Mouse (Mus musculus) G1E (cell line): ENCODE measurements around the gene Dscaml1. TPM values are rescaled to one million over a fixed set of nuclear protein-coding genes. Genes with fewer than 3 reads are reported as not detected.
A peak's percentile ranks its signal among the peaks of the same experiment; 100 is the strongest.

ENCODE experiments used
- ATAC-seq: 2 replicates; pipeline ENCODE4 v1.8.0; 2016; ENCODE audit warnings: mild to moderate bottlenecking; ENCODE audit not compliant: insufficient number of reproducible peaks, poor library complexity, low FRiP score, severe bottlenecking; ENCODE audit errors: extremely low read depth
- DNase-seq: peaks from one replicate; pipeline ENCODE4 v3.0.0; 2012; ENCODE audit warnings: low spot score
- H3K27me3 ChIP-seq: 2 replicates; pipeline ENCODE4 v1.6.1; 2012; ENCODE audit warnings: mild to moderate bottlenecking, low read length, inconsistent platforms; ENCODE audit not compliant: insufficient read depth
- H3K36me3 ChIP-seq: replicated peaks from 2 replicates; pipeline ENCODE3; 2012; ENCODE audit warnings: mild to moderate bottlenecking, inconsistent platforms
- H3K4me1 ChIP-seq: 2 replicates; pipeline ENCODE4 v1.6.1; 2012; ENCODE audit warnings: low read depth, low read length, inconsistent platforms, mixed read lengths; ENCODE audit not compliant: insufficient read depth
- H3K4me3 ChIP-seq: 2 replicates; pipeline ENCODE4 v1.5.1; 2012; ENCODE audit warnings: low read depth, mild to moderate bottlenecking, inconsistent platforms, low read length, moderate library complexity, mixed read lengths
- H3K9me3 ChIP-seq: replicated peaks from 2 replicates; pipeline ENCODE4 v1.6.1; 2012; ENCODE audit warnings: inconsistent platforms
- CTCF ChIP-seq: IDR thresholded peaks from 2 replicates; pipeline ENCODE4 v1.5.1; 2012; ENCODE audit warnings: low read depth, low read length, inconsistent platforms, mixed read lengths
- GATA1 ChIP-seq: IDR thresholded peaks from 2 replicates; pipeline ENCODE4 v1.6.1; 2012; ENCODE audit warnings: borderline replicate concordance, low read length, inconsistent platforms, mixed read lengths
- GATA2 ChIP-seq: IDR thresholded peaks from 2 replicates; pipeline ENCODE4 v1.6.1; 2012; ENCODE audit warnings: low read depth, low read length, inconsistent platforms, borderline replicate concordance
- POLR2AphosphoS5 ChIP-seq: IDR thresholded peaks from 2 replicates; pipeline ENCODE4 v1.6.1; 2012; ENCODE audit warnings: low read depth, low read length, inconsistent platforms; ENCODE audit not compliant: insufficient replicate concordance
- TAL1 ChIP-seq: conservative IDR thresholded peaks from 2 replicates; pipeline ENCODE4 v1.6.1; 2012; ENCODE audit warnings: low read depth, low read length, inconsistent platforms, mixed read lengths
- polyA plus RNA-seq: library from polyadenylated mRNA; stranded (reverse); fragments of >175 nt; gene quantifications from 2 replicates; pipeline ENCODE4 v1.2.3, GENCODE M21; 2012
- total RNA-seq, 2 experiments: library from RNA; stranded (forward) in 1 of 2; stranded (reverse) in 1 of 2; fragments of 200-1000 nt in 1 of 2; fragments of >200 nt in 1 of 2; fragmentation: Nextera tagmentation in 1 of 2; gene quantifications; 2 replicates each; pipeline ENCODE4 v1.2.3; 2014 to 2017

Gene Dscaml1
- total and polyA plus RNA-seq, 3 experiments = 0.22 TPM; not detected in 2

- TF ChIP-seq GATA1 (no peak), GATA2 (no peak), POLR2AphosphoS5 (no peak), CTCF (no peak), TAL1 (no peak)
- Histone ChIP-seq H3K9me3 (no peaks in the 10 kb centered on the region), H3K36me3 (no peaks in the 10 kb centered on the region), H3K4me3 (no peak overlapping the region), H3K27me3 (peaks cover 19% of the 10 kb centered on the region), H3K4me1 (peaks cover 3% of the 10 kb centered on the region; the same call in 1 of the 2 replicates)
- DNase-seq (no peak), ATAC-seq (no peak)
These were observed 319.0 kb downstream of the Dscaml1 start for GRCm38 (mm10) chr9:45745451-45745850.

GRCm38 (mm10) chr9:45749917-45750316 lies 323.5 kb downstream of the Dscaml1 start:
- H3K27me3 ChIP-seq = peaks cover 23% of the 10 kb centered on the region
- ATAC-seq = no peak
- no peaks in the 10 kb centered on the region for H3K9me3 ChIP-seq

DNA sequence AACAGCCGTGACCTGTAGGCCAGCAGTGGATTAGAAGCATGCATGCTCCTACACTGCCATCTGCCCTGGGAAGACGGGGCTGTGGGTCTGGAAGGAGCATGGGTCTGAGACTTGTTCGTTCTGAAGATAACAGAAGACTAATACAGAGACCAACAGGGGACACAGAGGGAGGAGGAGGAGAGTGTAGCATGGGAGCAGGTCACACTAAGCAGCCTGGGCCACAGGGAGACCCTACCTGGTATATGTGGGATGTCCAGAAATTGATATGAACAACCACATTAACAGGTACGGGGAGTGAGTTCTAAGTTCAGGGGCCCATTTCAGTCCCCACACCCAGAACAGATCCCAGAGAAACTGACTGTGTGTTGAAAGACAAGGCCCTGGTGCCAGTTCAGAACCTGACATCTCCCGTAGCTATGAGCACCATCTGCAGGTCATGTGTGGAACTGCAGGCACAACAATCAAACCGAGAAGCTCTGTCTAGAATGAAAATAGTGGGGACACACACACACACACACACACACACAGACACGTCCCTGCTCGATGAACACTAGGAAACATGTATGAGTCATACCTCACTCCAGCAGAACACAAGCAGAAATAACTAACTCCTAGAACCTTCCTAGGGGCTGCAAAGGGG lies 328.1 kb downstream of the Dscaml1 start:
- DNase-seq (no peak), ATAC-seq (no peak)
- Histone ChIP-seq H3K27me3 (peaks cover 21% of the 10 kb centered on the region), H3K4me3 (no peak overlapping the region), H3K4me1 (peaks cover 2% of the 10 kb centered on the region; the same call in 1 of the 2 replicates), H3K36me3 (no peaks in the 10 kb centered on the region), H3K9me3 (no peaks in the 10 kb centered on the region)
- TF ChIP-seq GATA2 = no peak
- no peak for TF ChIP-seq TAL1
- no peak for TF ChIP-seq GATA1
- TF ChIP-seq CTCF = peak; percentile 92
- TF ChIP-seq POLR2AphosphoS5 = no peak

More at GRCm38 (mm10) chr9:45749917-45750316, 323.5 kb downstream of the Dscaml1 start:
- no peak for TF ChIP-seq GATA1
- no peak for TF ChIP-seq CTCF
- no peak for TF ChIP-seq POLR2AphosphoS5
- TF ChIP-seq GATA2 = no peak
- TF ChIP-seq TAL1 = no peak
- 0 out of 2 replicates have a peak, but pooled peaks cover under 1% of the 10 kb centered on the region for H3K4me1 ChIP-seq
- DNase-seq = no peak
- H3K4me3 ChIP-seq = no peak overlapping the region
- no peaks in the 10 kb centered on the region for H3K36me3 ChIP-seq

DNA sequence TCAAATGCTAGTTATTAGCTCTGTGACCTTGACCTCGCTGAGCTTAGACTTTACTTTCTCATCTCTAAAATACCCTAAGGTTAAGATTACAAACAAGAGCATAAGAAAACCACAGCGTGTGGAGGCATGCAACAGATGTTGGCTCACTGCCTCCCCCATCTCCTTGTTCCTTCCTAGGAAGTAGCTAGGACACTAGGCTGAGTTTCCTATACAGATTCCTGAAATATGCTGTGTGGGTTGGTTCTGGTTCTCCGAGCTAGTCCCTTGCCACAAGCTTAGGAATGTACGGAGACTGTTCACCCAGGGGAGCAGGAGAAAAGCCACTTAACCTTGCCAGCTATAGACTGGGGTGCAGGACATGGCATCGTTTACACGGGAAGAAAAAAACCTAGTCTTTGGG lies 339.8 kb downstream of the Dscaml1 start:
- DNase-seq (no peak), ATAC-seq (no peak)
- Histone ChIP-seq H3K4me1 (peaks cover 15% of the 10 kb centered on the region), H3K4me3 (no peak overlapping the region), H3K36me3 (peaks cover 43% of the 10 kb centered on the region), H3K9me3 (no peaks in the 10 kb centered on the region), H3K27me3 (no peaks in the 10 kb centered on the region)
- TF ChIP-seq POLR2AphosphoS5 = no peak
- TF ChIP-seq TAL1 = no peak

GRCm38 (mm10) chr9:45767155-45767554 lies 340.7 kb downstream of the Dscaml1 start:
- TF ChIP-seq TAL1 (no peak), CTCF (no peak), GATA1 (no peak), GATA2 (no peak)
- H3K4me1 ChIP-seq = peaks cover 15% of the 10 kb centered on the region
- ATAC-seq (no peak), DNase-seq (no peak)
- no peak overlapping the region for H3K4me3 ChIP-seq
- peaks cover 52% of the 10 kb centered on the region for H3K36me3 ChIP-seq
- H3K9me3 ChIP-seq = no peaks in the 10 kb centered on the region
- no peaks in the 10 kb centered on the region for H3K27me3 ChIP-seq

DNA sequence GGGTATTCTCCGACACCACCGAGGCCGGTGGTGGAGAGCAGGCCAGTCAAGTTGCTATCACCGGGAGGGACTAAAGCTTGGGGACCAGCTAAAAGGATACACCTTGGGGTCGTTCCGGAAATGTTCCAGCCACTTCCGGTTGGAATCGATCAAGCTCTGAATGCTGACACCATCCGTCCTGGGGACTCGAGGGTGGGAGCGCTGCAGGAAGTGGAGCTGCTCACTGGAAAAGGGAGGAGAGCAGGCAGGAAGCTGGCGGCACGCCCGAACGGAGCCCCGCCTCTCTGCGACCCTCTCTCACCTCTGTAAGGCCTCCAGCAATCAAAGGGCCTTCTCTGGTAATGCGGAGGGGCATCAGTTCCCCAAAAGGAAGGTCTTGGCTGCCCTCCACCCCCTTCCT lies 342.0 kb downstream of the Dscaml1 start:
- Histone ChIP-seq H3K27me3 (no peaks in the 10 kb centered on the region), H3K4me1 (peaks cover 15% of the 10 kb centered on the region)

GRCm38 (mm10) chr9:45769596-45769995 lies 343.2 kb downstream of the Dscaml1 start:
- TF ChIP-seq GATA2 = no peak
- no peak for TF ChIP-seq CTCF
- no peak for TF ChIP-seq POLR2AphosphoS5
- TF ChIP-seq TAL1 = no peak
- H3K4me1 ChIP-seq = peaks cover 13% of the 10 kb centered on the region
- H3K36me3 ChIP-seq = peaks cover 74% of the 10 kb centered on the region
- no peak overlapping the region for H3K4me3 ChIP-seq
- no peaks in the 10 kb centered on the region for H3K27me3 ChIP-seq
- H3K9me3 ChIP-seq = no peaks in the 10 kb centered on the region
- DNase-seq (no peak), ATAC-seq (no peak)

More for the DNA sequence above, 342.0 kb downstream of the Dscaml1 start:
- H3K4me3 ChIP-seq = no peak overlapping the region
- H3K36me3 ChIP-seq = peaks cover 63% of the 10 kb centered on the region
- no peaks in the 10 kb centered on the region for H3K9me3 ChIP-seq
- no peak for TF ChIP-seq POLR2AphosphoS5
- TF ChIP-seq GATA2 = no peak
- no peak for DNase-seq
- no peak for ATAC-seq
